Mouse (Mus musculus) lung, postnatal 0 days (tissue): ENCODE data around the gene Cdk18.

Experiments
- CTCF ChIP-seq: IDR thresholded peaks from 2 replicates; pipeline ENCODE4 v1.5.1; 2016; ENCODE audit warnings: antibody characterized with exemption, mild to moderate bottlenecking
- EP300 ChIP-seq: IDR thresholded peaks from 2 replicates; pipeline ENCODE4 v1.6.1; 2016; ENCODE audit warnings: antibody characterized with exemption, mild to moderate bottlenecking, control low read depth

DNA sequence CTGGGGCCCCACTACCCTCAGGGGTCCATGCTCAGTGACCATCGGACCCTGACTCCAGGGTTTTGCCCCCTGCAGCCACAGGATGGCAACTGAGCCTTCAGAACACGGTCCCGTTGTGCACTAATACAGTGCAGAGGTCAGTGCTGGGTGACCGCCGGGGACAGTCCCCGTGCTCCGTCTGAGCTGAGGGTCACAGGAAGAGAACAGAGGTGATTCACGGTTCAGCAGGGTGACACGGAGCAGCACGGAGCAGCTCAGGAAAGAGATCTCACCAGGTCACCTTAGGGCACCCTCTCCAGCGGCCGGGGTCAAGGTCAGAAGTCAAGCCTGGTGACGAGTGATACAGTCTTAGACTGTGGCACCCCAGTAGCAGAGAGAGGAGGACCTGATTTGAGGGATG, 2.3 kb upstream of the Cdk18 start:
- TF ChIP-seq CTCF (no peak), EP300 (no peak)
